Mouse (Mus musculus) midbrain, postnatal 0 days (tissue): ENCODE measurements around the gene Rab25. TPM values are rescaled to one million over a fixed set of nuclear protein-coding genes. Genes with fewer than 3 reads are reported as not detected.
A peak's percentile ranks its signal among the peaks of the same experiment; 100 is the strongest.

Source experiments
- ATAC-seq: fragments of 200-750 bp; cut with Nextera tagmentation; 2 replicates; pipeline ENCODE4 v1.8.0; 2017; ENCODE audit warnings: moderate number of reproducible peaks, mild to moderate bottlenecking, moderate TSS enrichment, moderate library complexity; ENCODE audit not compliant: low FRiP score
- DNase-seq: peaks from one replicate; pipeline ENCODE4 v3.0.0-alpha.2; 2015; ENCODE audit warnings: low spot score
- H3K27ac ChIP-seq: fragments of 300-500 bp; sonication (generic); 2 replicates; pipeline ENCODE4 v1.5.1; 2014; ENCODE audit warnings: low read depth, mild to moderate bottlenecking, low read length, mixed read lengths
- H3K27me3 ChIP-seq: fragments of 300-500 bp; sonication (generic); 2 replicates; pipeline ENCODE4 v1.6.1; 2014; ENCODE audit warnings: low read length, control low read depth, mixed read lengths; ENCODE audit not compliant: insufficient read depth
- H3K36me3 ChIP-seq: fragments of 300-500 bp; sonication (generic); 2 replicates; pipeline ENCODE4 v1.6.1; 2014; ENCODE audit warnings: low read length, control low read depth, mixed read lengths; ENCODE audit not compliant: insufficient read depth
- H3K4me1 ChIP-seq: fragments of 300-500 bp; sonication (generic); 2 replicates; pipeline ENCODE4 v1.6.1; 2014; ENCODE audit warnings: mild to moderate bottlenecking, control low read depth, antibody characterized with exemption, low read length, mixed read lengths; ENCODE audit not compliant: insufficient read depth
- H3K4me2 ChIP-seq: fragments of 300-500 bp; sonication (generic); 2 replicates; pipeline ENCODE4 v1.6.1; 2014; ENCODE audit warnings: low read depth, mild to moderate bottlenecking, low read length, mixed read lengths; ENCODE audit not compliant: poor library complexity, severe bottlenecking
- H3K4me3 ChIP-seq: fragments of 300-500 bp; sonication (generic); 2 replicates; pipeline ENCODE4 v1.5.1; 2014; ENCODE audit warnings: low read depth, mild to moderate bottlenecking, low read length, moderate library complexity
- H3K9ac ChIP-seq: fragments of 300-500 bp; sonication (generic); replicated peaks from 2 replicates; pipeline ENCODE4 v1.6.1; 2014; ENCODE audit warnings: mild to moderate bottlenecking, low read length, moderate library complexity, mixed read lengths; ENCODE audit not compliant: poor library complexity, severe bottlenecking
- H3K9me3 ChIP-seq: fragments of 300-500 bp; sonication (generic); 2 replicates; pipeline ENCODE4 v1.6.1; 2016; ENCODE audit warnings: low read length, control low read depth
- CTCF ChIP-seq: IDR thresholded peaks from 2 replicates; pipeline ENCODE4 v1.5.1; 2016; ENCODE audit warnings: antibody characterized with exemption, mild to moderate bottlenecking
- WGBS: fragments of 180-500 bp; shearing (Covaris S2); extraction: QIAGEN DNeasy Blood & Tissue Kit; methylation state at CpG from one replicate; pipeline ENCODE4 v1.1.7; 2014; 5-methylcytosine and 5-hydroxymethylcytosine counted together
- polyA plus RNA-seq: library from polyadenylated mRNA; unstranded; fragments of >200 nt; fragmentation: Nextera tagmentation; extraction: Ambion mirVana; gene quantifications from 2 replicates; pipeline ENCODE4 v1.2.1, GENCODE M21; 2015
- total RNA-seq: library from RNA; depleted of rRNA; stranded (reverse); fragments of >200 nt; gene quantifications from 2 replicates; pipeline ENCODE4 v1.2.3, GENCODE M21; 2014

The Rab25 gene
- total and polyA plus RNA-seq, 2 experiments from 2014 or later = 0.46 to 0.60 TPM

- Histone ChIP-seq H3K4me1 (peaks cover 9% of the 10 kb centered on the region; the same call in 1 of the 2 replicates), H3K9me3 (no peaks in the 10 kb centered on the region), H3K9ac (peak overlapping the region; percentile 87), H3K36me3 (no peaks in the 10 kb centered on the region; the same call in 1 of the 2 replicates), H3K4me2 (peak overlapping the region; percentile 86), H3K27ac (peak overlapping the region; percentile 67), H3K4me3 (peak overlapping the region; percentile 90), H3K27me3 (no peaks in the 10 kb centered on the region)
- peak; percentile 93 for DNase-seq
- peak; percentile 92 for ATAC-seq
- TF ChIP-seq CTCF = no peak
- WGBS = under 1% methylated on average over 55 of the region's 55 CpGs
Measured at GRCm38 (mm10) chr3:88502641-88503504, 45.2 kb downstream of the Rab25 start.

DNA sequence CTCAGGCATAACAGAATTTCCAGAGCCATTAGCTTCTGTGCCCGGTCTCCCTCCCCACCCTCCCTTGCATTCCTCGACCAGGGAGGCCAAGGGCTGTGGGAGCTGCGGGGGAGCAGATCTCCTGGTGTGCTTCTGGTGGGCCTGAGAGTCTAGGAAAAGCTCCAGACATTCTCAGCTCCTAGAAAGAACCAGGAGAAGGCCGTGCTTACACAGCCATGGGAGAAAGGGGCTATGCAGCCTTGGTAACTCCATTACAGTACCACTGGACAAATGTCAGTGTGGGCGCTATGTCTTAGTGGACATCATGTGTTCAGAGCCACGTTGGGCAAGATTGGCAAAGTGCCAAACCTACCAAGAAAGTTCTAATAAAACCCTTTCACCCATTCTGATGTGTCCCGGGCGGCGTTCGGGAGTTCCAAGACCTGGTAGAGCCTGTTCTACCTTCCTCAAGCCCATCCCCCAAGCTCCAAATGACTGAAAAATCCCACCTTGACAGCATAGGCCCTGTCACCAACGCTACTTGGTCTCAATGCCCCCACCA lies 46.0 kb downstream of the Rab25 start:
- DNase-seq (no peak), ATAC-seq (no peak; the same call in 1 of the 2 replicates)
- H3K9ac ChIP-seq = peak overlapping the region; percentile 87
- H3K27me3 ChIP-seq = no peaks in the 10 kb centered on the region
- H3K36me3 ChIP-seq = peaks cover 4% of the 10 kb centered on the region; the same call in 1 of the 2 replicates
- 22% methylated on average over 11 of the region's 11 CpGs for WGBS
- H3K4me3 ChIP-seq = peak overlapping the region; percentile 90
- H3K4me2 ChIP-seq = peak overlapping the region; percentile 86
- peak overlapping the region; percentile 67 for H3K27ac ChIP-seq
- H3K9me3 ChIP-seq = no peaks in the 10 kb centered on the region
- peaks cover 9% of the 10 kb centered on the region; the same call in 1 of the 2 replicates for H3K4me1 ChIP-seq
- no peak for TF ChIP-seq CTCF

DNA sequence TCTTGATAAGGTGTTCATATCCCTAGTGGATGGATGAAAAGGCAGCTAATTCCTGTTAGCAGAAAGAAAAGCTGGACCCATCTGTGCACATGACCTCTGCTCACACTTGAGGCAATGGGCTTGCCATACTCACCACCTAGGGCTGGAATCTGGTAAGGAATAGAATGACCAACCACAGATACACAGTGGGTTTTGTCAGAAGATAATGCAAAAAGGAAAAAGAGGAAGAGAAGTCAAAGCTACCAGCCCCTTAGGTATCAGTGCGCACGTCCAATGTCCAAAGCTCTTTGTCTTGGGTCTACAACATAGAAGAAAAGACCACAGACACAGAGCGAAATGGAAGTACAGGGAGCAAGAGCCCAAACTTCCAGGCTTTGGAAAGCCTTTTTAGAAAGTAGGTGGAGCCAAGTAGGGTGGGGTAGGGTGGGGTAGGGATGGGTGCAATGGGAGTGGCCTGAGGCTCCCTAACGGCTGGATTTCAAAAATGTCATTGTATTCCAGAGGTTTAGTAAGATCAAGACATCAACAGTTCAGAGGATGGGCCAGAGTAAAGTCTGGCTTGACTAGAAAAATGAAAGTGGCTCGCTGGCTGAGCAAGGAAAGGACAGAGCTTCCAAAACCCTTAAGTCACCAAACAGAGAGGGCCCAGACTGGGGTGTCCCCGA lies 46.6 kb downstream of the Rab25 start:
- no peak for DNase-seq
- ATAC-seq = no peak
- Histone ChIP-seq H3K27ac (0 out of 2 replicates have a peak overlapping the region, but pooled peaks have one; percentile 47), H3K4me2 (peak overlapping the region; percentile 86), H3K4me3 (peak overlapping the region; percentile 90), H3K4me1 (peaks cover 9% of the 10 kb centered on the region; the same call in 1 of the 2 replicates), H3K27me3 (no peaks in the 10 kb centered on the region), H3K9me3 (no peaks in the 10 kb centered on the region), H3K9ac (peak overlapping the region; percentile 87; the same call in 1 of the 2 replicates), H3K36me3 (peaks cover 4% of the 10 kb centered on the region; the same call in 1 of the 2 replicates)
- 53% methylated on average over 6 of the region's 6 CpGs for WGBS
- TF ChIP-seq CTCF = no peak

DNA sequence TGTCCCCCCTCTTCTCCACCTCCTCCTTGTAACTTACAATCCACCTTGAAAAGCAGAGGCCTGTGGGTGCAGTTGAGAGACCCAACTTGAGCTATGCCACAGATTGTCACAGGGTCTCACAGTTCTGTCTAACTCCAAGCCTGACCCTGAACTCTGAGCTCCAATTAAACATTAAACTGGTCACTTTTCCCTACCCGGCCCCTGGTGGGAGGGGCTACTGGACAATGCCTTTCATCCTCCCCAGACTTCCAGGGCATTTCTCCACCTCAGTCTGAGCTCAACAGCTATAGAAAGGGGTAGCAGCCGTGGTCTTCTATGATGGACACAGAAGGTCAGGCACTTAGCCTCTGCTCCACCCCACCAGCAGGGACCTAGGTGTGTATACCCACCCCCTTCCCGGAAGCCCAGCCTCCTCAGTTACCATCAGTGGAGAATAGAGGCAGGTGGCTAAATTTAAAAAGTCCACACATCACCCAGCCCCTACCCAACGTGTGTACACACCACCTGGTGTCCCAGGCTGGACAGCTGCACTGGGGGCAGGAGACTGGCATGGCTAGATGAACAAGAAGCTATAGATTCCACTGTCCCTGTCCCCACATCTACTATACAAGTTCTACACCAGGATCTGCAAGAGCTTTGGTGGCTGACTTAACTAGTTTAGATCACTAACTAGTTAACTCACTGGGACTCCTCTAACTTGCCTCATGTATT lies 47.3 kb downstream of the Rab25 start:
- Histone ChIP-seq H3K9ac (no peak overlapping the region), H3K4me1 (peaks cover 9% of the 10 kb centered on the region; the same call in 1 of the 2 replicates), H3K9me3 (no peaks in the 10 kb centered on the region), H3K4me3 (peak overlapping the region; percentile 90; the same call in 1 of the 2 replicates), H3K27me3 (no peaks in the 10 kb centered on the region), H3K27ac (no peak overlapping the region), H3K36me3 (peaks cover 4% of the 10 kb centered on the region; the same call in 1 of the 2 replicates), H3K4me2 (peak overlapping the region; percentile 21)
- 50% methylated on average over 4 of the region's 4 CpGs for WGBS
- no peak for TF ChIP-seq CTCF
- ATAC-seq (no peak), DNase-seq (no peak)

- TF ChIP-seq CTCF = no peak
Measured at GRCm38 (mm10) chr3:88500087-88500486, 48.0 kb downstream of the Rab25 start.

More at GRCm38 (mm10) chr3:88500087-88500486, 48.0 kb downstream of the Rab25 start:
- H3K9ac ChIP-seq = no peak overlapping the region
- H3K4me2 ChIP-seq = no peak overlapping the region
- no peaks in the 10 kb centered on the region for H3K9me3 ChIP-seq
- DNase-seq (no peak), ATAC-seq (no peak)
- H3K4me3 ChIP-seq = no peak overlapping the region
- no peak overlapping the region for H3K27ac ChIP-seq
- WGBS = 90% methylated on average over 7 of the region's 7 CpGs
- H3K4me1 ChIP-seq = peaks cover 9% of the 10 kb centered on the region; the same call in 1 of the 2 replicates
- peaks cover 4% of the 10 kb centered on the region; the same call in 1 of the 2 replicates for H3K36me3 ChIP-seq
- H3K27me3 ChIP-seq = no peaks in the 10 kb centered on the region
